Mouse (Mus musculus) monocyte, adult 2 months (primary cell): ENCODE results near the gene Best2.
A peak's percentile ranks its signal among the peaks of the same experiment; 100 is the strongest.

Source experiments
- DNase-seq, 2 experiments: peaks; one replicate each; pipeline ENCODE4 v3.0.0; 2022; ENCODE audit warnings: low spot score in 2 of 2, low read depth in 1 of 2

Best2 gene

GRCm38 (mm10) chr8:84982499-84983011 is 31.8 kb downstream of the Best2 start:
- peak in 1 of 2 experiments; percentile 62 for DNase-seq

- DNase-seq: peak in 1 of 2 experiments; percentile 54
Measured at GRCm38 (mm10) chr8:84981644-84982498, 32.5 kb downstream of the Best2 start.

- peak in 1 of 2 experiments; percentile 86 for DNase-seq
Measured at GRCm38 (mm10) chr8:84980622-84981358, 33.5 kb downstream of the Best2 start.

GRCm38 (mm10) chr8:84979599-84980421 is 34.5 kb downstream of the Best2 start:
- DNase-seq: peak; percentile 97 to 99

GRCm38 (mm10) chr8:84978248-84978940 is 35.9 kb downstream of the Best2 start, which contains the start of gene Junb:
Gene Junb (minus strand): TSS chr8:84978718.
- DNase-seq: peak; percentile 95 to 99

- DNase-seq: peak in 1 of 2 experiments; percentile 73
Measured at GRCm38 (mm10) chr8:84977435-84978247, 36.7 kb downstream of the Best2 start.

GRCm38 (mm10) chr8:84976763-84977434 is 37.4 kb downstream of the Best2 start:
- DNase-seq: no peak

GRCm38 (mm10) chr8:84976031-84976762 is 38.1 kb downstream of the Best2 start:
- peak; percentile 93 to 97 for DNase-seq

- DNase-seq: peak in 1 of 2 experiments; percentile 76
Measured at GRCm38 (mm10) chr8:84975434-84975833, 38.9 kb downstream of the Best2 start.

GRCm38 (mm10) chr8:84974543-84975142 is 39.7 kb downstream of the Best2 start:
- no peak for DNase-seq

GRCm38 (mm10) chr8:84973803-84974542 is 40.4 kb downstream of the Best2 start:
- no peak for DNase-seq

- DNase-seq: no peak
Measured at GRCm38 (mm10) chr8:84973079-84973478, 41.3 kb downstream of the Best2 start.

GRCm38 (mm10) chr8:84970913-84971312 is 43.4 kb downstream of the Best2 start:
- DNase-seq: no peak

- DNase-seq: no peak
Measured at GRCm38 (mm10) chr8:84970135-84970790, 44.1 kb downstream of the Best2 start.

- DNase-seq: no peak
Measured at GRCm38 (mm10) chr8:84969241-84970134, 44.8 kb downstream of the Best2 start, which contains the start of the genes Gm49661, Prdx2 and Rnaseh2a. Gene Gm49661 (minus strand): TSS chr8:84969433. Gene Prdx2 (plus strand): TSS chr8:84969587. Gene Rnaseh2a (minus strand): TSS chr8:84969767.
